Mouse (Mus musculus): ENCODE data around the gene Foxred1. TPM values are rescaled to one million over a fixed set of nuclear protein-coding genes. Genes with fewer than 3 reads are reported as not detected.
A peak's percentile ranks its signal among the peaks of the same experiment; 100 is the strongest.

Foxred1 gene
- polyA plus RNA-seq (2016; fragmentation: Nextera tagmentation; extraction: Ambion mirVana) = 51.4 and 57.5 TPM in 2 replicates

GRCm38 (mm10) chr9:35210542-35211474, at the start of gene Foxred1:
Gene Foxred1 (minus strand): TSS chr9:35211055.
- peak within 1 kb of the TSS; percentile 92 for H3K27ac ChIP-seq (replicated peaks)
- H3K9me3 ChIP-seq = no peaks in the 10 kb centered on the region
- 1% methylated on average over 72 of the region's 72 CpGs for WGBS
- H3K27me3 ChIP-seq (replicated peaks; ENCODE audit: low read depth, poor library complexity, severe bottlenecking) = no peaks in the 10 kb centered on the region
- peak; percentile 99 for DNase-seq (ENCODE audit: low spot score)
- peak within 1 kb of the TSS; percentile 90 for H3K4me3 ChIP-seq
- peaks cover 17% of the 10 kb centered on the region for H3K4me1 ChIP-seq
- H3K36me3 ChIP-seq (replicated peaks) = peaks cover 69% of the 10 kb centered on the region

DNA sequence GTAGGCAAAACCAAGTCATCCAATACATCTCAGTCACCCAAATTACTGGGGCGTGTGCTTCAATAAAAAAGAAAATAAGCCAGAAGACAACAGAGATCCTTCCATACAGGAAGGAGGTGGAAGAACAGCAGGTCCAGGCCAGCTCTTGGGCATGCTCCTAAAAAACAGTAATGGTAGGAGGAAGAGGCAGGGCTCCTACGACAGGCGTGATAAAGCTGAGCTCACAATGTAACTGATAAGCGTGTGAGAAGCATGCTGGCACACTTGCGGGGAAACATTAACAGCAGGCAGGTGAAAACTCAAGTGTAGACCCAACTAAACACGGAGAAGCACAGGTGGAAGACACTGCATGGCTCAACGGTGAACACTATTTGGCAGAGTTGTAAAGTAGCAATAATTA, 46.5 kb upstream of the Foxred1 start:
- Histone ChIP-seq H3K27ac (replicated peaks) (no peak overlapping the region), H3K9me3 (0 out of 2 replicates have a peak, but pooled peaks cover 2% of the 10 kb centered on the region), H3K36me3 (replicated peaks) (peaks cover 23% of the 10 kb centered on the region), H3K4me3 (no peak overlapping the region), H3K27me3 (replicated peaks; ENCODE audit: low read depth, poor library complexity, severe bottlenecking) (no peaks in the 10 kb centered on the region), H3K4me1 (no peaks in the 10 kb centered on the region)
- no peak for DNase-seq (ENCODE audit: low spot score)
- whole genome bisulfite sequencing = 94% methylated on average over 7 of the region's 7 CpGs

DNA sequence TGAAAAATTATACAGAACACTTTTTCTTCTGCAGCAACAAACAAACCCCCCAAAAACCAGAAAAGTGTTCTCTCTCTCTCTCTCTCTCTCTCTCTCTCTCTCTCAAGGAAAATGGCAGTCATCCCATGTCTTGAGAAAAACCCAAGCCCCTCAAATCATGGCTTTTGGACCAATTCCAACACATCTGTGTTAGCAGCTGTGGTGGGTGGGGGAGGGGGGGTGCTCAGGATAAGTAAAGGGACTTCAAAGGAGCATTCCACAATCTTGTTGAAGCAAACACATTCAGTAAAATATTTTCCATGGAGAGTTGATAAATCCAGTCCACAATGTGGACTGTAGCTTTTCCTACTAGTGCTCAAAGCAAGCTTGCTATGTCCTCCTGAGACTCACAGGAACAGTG, 38.6 kb upstream of the Foxred1 start:
- H3K4me1 ChIP-seq = no peaks in the 10 kb centered on the region
- H3K27ac ChIP-seq (replicated peaks) = no peak overlapping the region
- H3K36me3 ChIP-seq (replicated peaks) = 0 out of 2 replicates have a peak, but pooled peaks cover 2% of the 10 kb centered on the region
- no peak for DNase-seq (ENCODE audit: low spot score)
- H3K4me3 ChIP-seq = no peak overlapping the region
- H3K9me3 ChIP-seq = 0 out of 2 replicates have a peak, but pooled peaks cover 2% of the 10 kb centered on the region
- no peaks in the 10 kb centered on the region for H3K27me3 ChIP-seq (replicated peaks; ENCODE audit: low read depth, poor library complexity, severe bottlenecking)

GRCm38 (mm10) chr9:35247405-35247804, 36.5 kb upstream of the Foxred1 start:
- H3K4me3 ChIP-seq = no peak overlapping the region
- no peak for DNase-seq (ENCODE audit: low spot score)
- H3K36me3 ChIP-seq (replicated peaks) = 0 out of 2 replicates have a peak, but pooled peaks cover 2% of the 10 kb centered on the region
- no peaks in the 10 kb centered on the region for H3K4me1 ChIP-seq
- no peaks in the 10 kb centered on the region for H3K9me3 ChIP-seq
- 93% methylated on average over 2 of the region's 2 CpGs for WGBS
- no peak overlapping the region for H3K27ac ChIP-seq (replicated peaks)
- no peaks in the 10 kb centered on the region for H3K27me3 ChIP-seq (replicated peaks; ENCODE audit: low read depth, poor library complexity, severe bottlenecking)

DNA sequence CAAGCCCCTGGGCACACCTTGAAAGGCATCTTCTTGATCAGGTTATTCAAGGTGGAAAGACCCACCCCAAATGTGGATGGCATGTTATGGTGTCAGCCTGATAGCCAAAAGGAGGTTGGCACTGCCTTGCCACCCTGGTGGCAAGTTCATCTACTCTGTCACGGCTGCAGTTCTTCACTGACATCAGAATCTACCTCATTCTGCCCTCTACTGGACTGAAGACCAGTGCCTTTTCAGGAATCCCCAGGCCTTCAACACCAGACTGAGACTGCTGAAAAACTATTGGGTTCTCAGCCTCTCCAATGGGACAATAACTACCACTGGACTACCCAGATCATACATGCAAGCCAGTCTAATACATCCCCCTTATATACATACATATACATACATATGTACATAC, 28.9 kb upstream of the Foxred1 start:
- Histone ChIP-seq H3K27me3 (replicated peaks; ENCODE audit: low read depth, poor library complexity, severe bottlenecking) (no peaks in the 10 kb centered on the region), H3K4me1 (peaks cover 6% of the 10 kb centered on the region; the same call in 1 of the 2 replicates), H3K27ac (replicated peaks) (no peak overlapping the region), H3K9me3 (no peaks in the 10 kb centered on the region), H3K4me3 (no peak overlapping the region), H3K36me3 (replicated peaks) (peaks cover 18% of the 10 kb centered on the region)
- DNase-seq (ENCODE audit: low spot score) = no peak
- WGBS = 72% methylated on average over 1 of the region's 1 CpGs

- no peak for DNase-seq (ENCODE audit: low spot score)
- H3K27ac ChIP-seq (replicated peaks) = no peak overlapping the region
- H3K4me3 ChIP-seq = no peak overlapping the region
- H3K9me3 ChIP-seq = no peaks in the 10 kb centered on the region
- peaks cover 6% of the 10 kb centered on the region; the same call in 1 of the 2 replicates for H3K4me1 ChIP-seq
- peaks cover 25% of the 10 kb centered on the region for H3K36me3 ChIP-seq (replicated peaks)
- H3K27me3 ChIP-seq (replicated peaks; ENCODE audit: low read depth, poor library complexity, severe bottlenecking) = no peaks in the 10 kb centered on the region
- WGBS = 67% methylated on average over 6 of the region's 6 CpGs
Observed at GRCm38 (mm10) chr9:35238915-35239571, 28.2 kb upstream of the Foxred1 start.

GRCm38 (mm10) chr9:35238371-35238770, 27.5 kb upstream of the Foxred1 start:
- 97% methylated on average over 1 of the region's 1 CpGs for WGBS
- no peak for DNase-seq (ENCODE audit: low spot score)
- Histone ChIP-seq H3K4me3 (no peak overlapping the region), H3K9me3 (no peaks in the 10 kb centered on the region), H3K4me1 (peaks cover 6% of the 10 kb centered on the region; the same call in 1 of the 2 replicates), H3K27ac (replicated peaks) (no peak overlapping the region), H3K27me3 (replicated peaks; ENCODE audit: low read depth, poor library complexity, severe bottlenecking) (no peaks in the 10 kb centered on the region), H3K36me3 (replicated peaks) (peaks cover 31% of the 10 kb centered on the region)

DNA sequence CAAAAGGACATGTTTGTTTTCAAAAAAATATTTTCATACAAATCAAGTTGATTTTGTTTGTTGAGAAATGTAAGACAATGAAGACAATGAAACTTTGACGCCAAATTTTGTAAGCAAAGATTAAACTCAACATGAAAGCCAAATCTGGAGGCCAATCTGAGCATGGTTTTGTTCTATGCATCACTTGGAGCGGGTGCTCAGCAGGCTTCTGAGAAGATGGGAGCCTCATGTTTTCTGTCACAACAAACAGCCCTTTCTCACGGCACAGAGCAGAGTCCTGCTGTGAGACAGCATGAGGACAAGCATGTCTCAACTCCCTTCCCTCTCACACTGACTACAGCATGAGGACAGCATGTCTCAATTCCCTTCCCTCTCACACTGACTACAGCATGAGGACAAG, 25.1 kb upstream of the Foxred1 start:
- no peaks in the 10 kb centered on the region for H3K9me3 ChIP-seq
- peaks cover 54% of the 10 kb centered on the region for H3K36me3 ChIP-seq (replicated peaks)
- peaks cover 6% of the 10 kb centered on the region; the same call in 1 of the 2 replicates for H3K4me1 ChIP-seq
- H3K27me3 ChIP-seq (replicated peaks; ENCODE audit: low read depth, poor library complexity, severe bottlenecking) = no peaks in the 10 kb centered on the region
- no peak overlapping the region for H3K4me3 ChIP-seq
- H3K27ac ChIP-seq (replicated peaks) = no peak overlapping the region
- 60% methylated on average over 3 of the region's 3 CpGs for WGBS
- no peak for DNase-seq (ENCODE audit: low spot score)

DNA sequence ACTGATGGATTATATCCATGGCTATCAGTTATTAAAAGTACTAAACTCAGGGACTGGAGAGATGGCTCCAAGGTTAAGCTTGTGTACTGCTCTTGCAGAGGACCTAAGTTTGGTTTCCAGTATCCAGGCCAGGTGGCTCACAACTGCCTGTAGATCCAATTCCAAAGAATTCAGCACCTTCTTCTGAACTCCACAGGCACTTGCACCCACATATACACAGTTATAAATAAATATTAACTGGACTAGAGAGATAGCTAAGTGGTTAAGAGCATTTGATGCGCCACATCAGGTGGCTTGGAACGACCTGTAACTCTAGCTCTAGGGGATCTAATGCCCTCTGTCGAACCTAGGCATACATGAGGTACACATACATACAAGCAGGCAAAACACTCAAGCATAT, 17.8 kb upstream of the Foxred1 start:
- Histone ChIP-seq H3K4me3 (no peak overlapping the region), H3K36me3 (replicated peaks) (peaks cover 57% of the 10 kb centered on the region)
- 92% methylated on average over 3 of the region's 3 CpGs for WGBS

GRCm38 (mm10) chr9:35223466-35223865, 12.6 kb upstream of the Foxred1 start:
- no peak overlapping the region for H3K4me3 ChIP-seq
- no peaks in the 10 kb centered on the region for H3K27me3 ChIP-seq (replicated peaks; ENCODE audit: low read depth, poor library complexity, severe bottlenecking)
- H3K9me3 ChIP-seq = no peaks in the 10 kb centered on the region
- WGBS = 98% methylated on average over 3 of the region's 3 CpGs
- H3K4me1 ChIP-seq = no peaks in the 10 kb centered on the region
- H3K36me3 ChIP-seq (replicated peaks) = peaks cover 80% of the 10 kb centered on the region
- H3K27ac ChIP-seq (replicated peaks) = no peak overlapping the region
- DNase-seq (ENCODE audit: low spot score) = no peak

More for the DNA sequence above, 17.8 kb upstream of the Foxred1 start:
- no peak for DNase-seq (ENCODE audit: low spot score)
- no peaks in the 10 kb centered on the region for H3K4me1 ChIP-seq
- no peaks in the 10 kb centered on the region for H3K9me3 ChIP-seq
- H3K27ac ChIP-seq (replicated peaks) = no peak overlapping the region
- no peaks in the 10 kb centered on the region for H3K27me3 ChIP-seq (replicated peaks; ENCODE audit: low read depth, poor library complexity, severe bottlenecking)

DNA sequence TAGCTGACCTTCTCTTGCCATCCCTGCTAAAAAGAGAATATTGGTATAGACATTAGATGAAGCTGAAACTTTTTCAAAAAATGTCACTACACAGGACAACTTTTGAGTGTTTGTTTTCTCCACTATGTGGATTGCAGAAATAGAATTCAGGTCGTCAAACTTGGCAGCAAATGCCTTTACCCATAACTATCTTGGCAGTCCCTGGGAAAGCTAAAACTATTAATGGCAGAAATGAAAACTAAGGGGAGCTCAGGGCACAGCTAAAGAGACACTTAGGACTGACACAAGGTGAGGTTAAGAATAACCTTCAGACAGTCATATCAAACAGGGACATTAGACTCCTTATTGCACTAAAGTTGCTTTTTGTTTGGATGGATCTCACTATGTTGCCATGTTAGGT, 7.1 kb upstream of the Foxred1 start:
- DNase-seq (ENCODE audit: low spot score) = no peak
- Histone ChIP-seq H3K27ac (replicated peaks) (no peak overlapping the region), H3K27me3 (replicated peaks; ENCODE audit: low read depth, poor library complexity, severe bottlenecking) (no peaks in the 10 kb centered on the region), H3K4me1 (no peaks in the 10 kb centered on the region), H3K4me3 (no peak overlapping the region), H3K9me3 (no peaks in the 10 kb centered on the region), H3K36me3 (replicated peaks) (peaks cover 97% of the 10 kb centered on the region)
- 76% methylated on average over 1 of the region's 1 CpGs for WGBS

DNA sequence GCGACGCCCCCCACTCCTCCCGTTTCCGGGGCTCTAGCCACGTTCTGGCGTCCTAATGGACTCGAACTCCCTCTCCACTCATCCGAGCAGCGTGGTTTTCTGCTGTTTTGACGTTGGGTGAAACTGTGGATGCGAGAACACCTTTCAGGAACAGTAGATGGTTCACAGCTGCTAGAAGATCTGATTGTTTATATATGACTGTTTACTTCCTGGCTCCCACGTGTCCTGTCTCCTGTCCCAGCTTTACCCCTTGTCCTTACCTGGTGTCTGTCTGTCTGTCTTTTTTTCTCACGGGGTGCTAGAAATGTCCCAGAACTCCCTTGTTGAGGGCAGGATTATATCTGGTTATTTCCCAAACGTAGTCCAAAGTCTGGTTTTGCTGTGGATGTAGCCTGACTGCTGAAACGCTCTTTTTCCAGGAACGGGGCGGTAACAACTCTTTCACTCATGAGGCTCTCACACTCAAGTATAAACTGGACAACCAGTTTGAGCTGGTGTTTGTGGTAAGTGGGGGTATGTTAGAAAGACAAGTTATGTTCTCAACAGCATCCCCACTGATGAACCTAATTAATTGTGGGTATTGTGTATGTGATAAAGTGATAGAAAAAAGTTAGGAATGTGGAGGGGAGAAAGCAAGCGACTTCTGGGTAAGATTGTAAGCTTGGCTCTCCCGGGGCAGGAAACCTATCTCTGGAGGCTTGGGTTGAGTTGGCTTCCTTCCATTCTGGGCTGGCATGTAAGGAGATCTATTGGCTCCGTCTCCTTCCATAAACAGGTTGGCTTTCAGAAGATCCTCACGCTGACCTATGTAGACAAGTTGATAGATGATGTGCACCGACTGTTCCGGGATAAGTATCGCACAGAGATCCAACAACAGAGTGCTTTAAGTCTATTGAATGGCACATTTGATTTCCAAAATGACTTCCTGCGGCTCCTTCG, 987 bp upstream of the Foxred1 start:
- DNase-seq (ENCODE audit: low spot score) = no peak

More for the DNA sequence above, 987 bp upstream of the Foxred1 start:
- Histone ChIP-seq H3K27me3 (replicated peaks; ENCODE audit: low read depth, poor library complexity, severe bottlenecking) (no peaks in the 10 kb centered on the region), H3K4me1 (peaks cover 17% of the 10 kb centered on the region), H3K9me3 (no peaks in the 10 kb centered on the region), H3K4me3 (peak overlapping the region; percentile 90), H3K27ac (replicated peaks) (peak overlapping the region; percentile 92), H3K36me3 (replicated peaks) (peaks cover 69% of the 10 kb centered on the region)
- WGBS = 37% methylated on average over 26 of the region's 26 CpGs
